Mouse (Mus musculus) CH12.LX (cell line): ENCODE measurements at regions not wholly inside any gene's neighbourhood (a gene's known extent, or its start where the extent isn't known, plus 50 kb on each side); places are given as distances from the start of the nearest gene placed in this dataset.

Experiments used
- DNase-seq: peaks from one replicate; pipeline ENCODE4 v3.0.0-alpha.2; 2013; ENCODE audit errors: extremely low read depth
- H3K27ac ChIP-seq: 2 replicates; pipeline ENCODE4 v1.5.1; 2012; ENCODE audit warnings: low read depth, mild to moderate bottlenecking, control low read depth, moderate library complexity; ENCODE audit not compliant: insufficient read depth
- H3K27me3 ChIP-seq: replicated peaks from 2 replicates; pipeline ENCODE3; 2012; ENCODE audit warnings: inconsistent platforms
- H3K36me3 ChIP-seq, 2 experiments: replicated peaks in 1 of 2; 2 replicates each; pipeline versions ENCODE3 to v1.6.1; 2012; ENCODE audit warnings: inconsistent platforms in 1 of 2, low read length in 1 of 2, mild to moderate bottlenecking in 1 of 2, mixed read lengths in 1 of 2, moderate library complexity in 1 of 2; ENCODE audit not compliant: control insufficient read depth in 1 of 2, insufficient read depth in 1 of 2
- H3K4me1 ChIP-seq, 2 experiments: 2 replicates each; pipeline ENCODE4 v1.6.1; 2012; ENCODE audit warnings: inconsistent platforms in 1 of 2, moderate library complexity in 1 of 2; ENCODE audit not compliant: insufficient read depth in 2 of 2, control insufficient read depth in 1 of 2
- H3K4me2 ChIP-seq: 2 replicates; pipeline ENCODE4 v1.6.1; 2012; ENCODE audit warnings: low read depth, mild to moderate bottlenecking, control low read depth; ENCODE audit not compliant: poor library complexity, insufficient read depth, severe bottlenecking
- H3K4me3 ChIP-seq, 3 experiments: fragments of 150-350 bp in 1 of 3; sonication (generic) in 1 of 3; replicated peaks in 1 of 3; 2 replicates each; pipeline versions ENCODE3 to v1.5.1; 2011 to 2012; ENCODE audit warnings: low read depth in 2 of 3, low read length in 2 of 3, mild to moderate bottlenecking in 2 of 3, moderate library complexity in 2 of 3, control low read depth in 1 of 3, improper control_type of control experiment in 1 of 3, inconsistent platforms in 1 of 3, mixed read lengths in 1 of 3; ENCODE audit not compliant: poor library complexity in 1 of 3
- H3K79me2 ChIP-seq: replicated peaks from 2 replicates; pipeline ENCODE4 v1.6.1; 2012; ENCODE audit warnings: mild to moderate bottlenecking, moderate library complexity; ENCODE audit not compliant: control insufficient read depth, poor library complexity, insufficient read depth, severe bottlenecking; ENCODE audit errors: extremely low read depth
- H3K9ac ChIP-seq: 2 replicates; pipeline ENCODE4 v1.6.1; 2012; ENCODE audit warnings: low read depth, mild to moderate bottlenecking, control low read depth, moderate library complexity; ENCODE audit not compliant: insufficient read depth
- H3K9me3 ChIP-seq: replicated peaks from 2 replicates; pipeline ENCODE3; 2012; ENCODE audit warnings: low read length, inconsistent platforms, mixed read lengths
- CHD2 ChIP-seq: IDR thresholded peaks from 2 replicates; pipeline ENCODE4 v1.6.1; 2011; ENCODE audit warnings: low read length, improper control_type of control experiment
- CTCF ChIP-seq, 2 experiments: IDR thresholded peaks in 1 of 2; conservative IDR thresholded peaks in 1 of 2; 2 replicates each; pipeline ENCODE4 v1.5.1; 2011 to 2012; ENCODE audit warnings: low read depth in 2 of 2, low read length in 2 of 2, improper control_type of control experiment in 1 of 2, inconsistent platforms in 1 of 2, mild to moderate bottlenecking in 1 of 2, moderate library complexity in 1 of 2
- ELF1 ChIP-seq: IDR thresholded peaks from 2 replicates; pipeline ENCODE4 v1.6.1; 2014; ENCODE audit warnings: low read depth, mild to moderate bottlenecking, inconsistent platforms, low read length, improper control_type of control experiment
- EP300 ChIP-seq: IDR thresholded peaks from 2 replicates; pipeline ENCODE4 v1.6.1; 2011; ENCODE audit warnings: low read length, improper control_type of control experiment
- ETS1 ChIP-seq: conservative IDR thresholded peaks from 2 replicates; pipeline ENCODE4 v1.6.1; 2012; ENCODE audit warnings: low read depth, mild to moderate bottlenecking, inconsistent platforms, low read length, improper control_type of control experiment, moderate library complexity
- IRF4 ChIP-seq: IDR thresholded peaks from 2 replicates; pipeline ENCODE4 v1.6.1; 2014; ENCODE audit warnings: low read depth, mild to moderate bottlenecking, inconsistent platforms, low read length, improper control_type of control experiment
- JUN ChIP-seq: IDR thresholded peaks from 2 replicates; pipeline ENCODE4 v1.6.1; 2011; ENCODE audit warnings: low read depth, mild to moderate bottlenecking, low read length, improper control_type of control experiment, moderate library complexity; ENCODE audit not compliant: insufficient read depth
- MAFK ChIP-seq: IDR thresholded peaks from 2 replicates; pipeline ENCODE4 v1.6.1; 2011; ENCODE audit warnings: low read length, improper control_type of control experiment; ENCODE audit not compliant: insufficient replicate concordance
- MAX ChIP-seq: IDR thresholded peaks from 2 replicates; pipeline ENCODE4 v1.6.1; 2011; ENCODE audit warnings: low read length, improper control_type of control experiment
- MEF2A ChIP-seq: IDR thresholded peaks from 2 replicates; pipeline ENCODE4 v1.6.1; 2014; ENCODE audit warnings: low read depth, mild to moderate bottlenecking, inconsistent platforms, low read length, improper control_type of control experiment, borderline replicate concordance
- MXI1 ChIP-seq: IDR thresholded peaks from 2 replicates; pipeline ENCODE4 v1.6.1; 2011; ENCODE audit warnings: mild to moderate bottlenecking, low read depth, low read length, improper control_type of control experiment
- NRF1 ChIP-seq: IDR thresholded peaks from 2 replicates; pipeline ENCODE4 v1.6.1; 2014; ENCODE audit warnings: low read depth, mild to moderate bottlenecking, inconsistent platforms, low read length, improper control_type of control experiment, moderate library complexity
- POLR2A ChIP-seq: IDR thresholded peaks from 2 replicates; pipeline ENCODE4 v1.6.1; 2011; ENCODE audit warnings: low read depth, mild to moderate bottlenecking, improper control_type of control experiment, low read length
- SIN3A ChIP-seq: IDR thresholded peaks from 2 replicates; pipeline ENCODE4 v1.6.1; 2012; ENCODE audit warnings: low read length, improper control_type of control experiment, inconsistent platforms
- SMC3 ChIP-seq: IDR thresholded peaks from 2 replicates; pipeline ENCODE4 v1.6.1; 2011; ENCODE audit warnings: low read depth, low read length, improper control_type of control experiment
- TBP ChIP-seq: conservative IDR thresholded peaks from 2 replicates; pipeline ENCODE4 v1.6.1; 2011; ENCODE audit warnings: low read depth, low read length, improper control_type of control experiment
- TCF12 ChIP-seq: IDR thresholded peaks from 2 replicates; pipeline ENCODE4 v1.6.1; 2014; ENCODE audit warnings: low read depth, mild to moderate bottlenecking, inconsistent platforms, low read length, improper control_type of control experiment
- UBTF ChIP-seq: IDR thresholded peaks from 2 replicates; pipeline ENCODE4 v1.6.1; 2012; ENCODE audit warnings: low read depth, mild to moderate bottlenecking, inconsistent platforms, low read length, improper control_type of control experiment, moderate library complexity
- USF2 ChIP-seq: conservative IDR thresholded peaks from 2 replicates; pipeline ENCODE4 v1.6.1; 2011; ENCODE audit warnings: low read depth, low read length, improper control_type of control experiment
- ZC3H11A ChIP-seq: IDR thresholded peaks from 2 replicates; pipeline ENCODE4 v1.6.1; 2012; ENCODE audit warnings: low read depth, mild to moderate bottlenecking, inconsistent platforms, low read length, improper control_type of control experiment
- ZMIZ1 ChIP-seq: IDR thresholded peaks from 2 replicates; pipeline ENCODE4 v1.6.1; 2012; ENCODE audit warnings: low read depth, mild to moderate bottlenecking, inconsistent platforms, low read length, improper control_type of control experiment
- ZNF384 ChIP-seq: IDR thresholded peaks from 2 replicates; pipeline ENCODE4 v1.6.1; 2012; ENCODE audit warnings: low read depth, low read length, improper control_type of control experiment, inconsistent platforms
- dilution Hi-C: fragments of 300-500 bp; cut with MboI; formaldehyde crosslinking; loops from 2 replicates; pipeline ENCODE4 v1.14.3; 2020; ENCODE audit warnings: low sequenced_read_pairs; ENCODE audit not compliant: extremely low pct_unique_long_range_greater_than_20kb, extremely low pct_ligation_motif_present
- in situ Hi-C: fragments of 300-500 bp; cut with MboI; formaldehyde crosslinking; loops from 3 replicates; pipeline ENCODE4 v1.14.3; 2019; ENCODE audit warnings: low sequenced_read_pairs, low pct_ligation_motif_present, low pct_unique_long_range_greater_than_20kb, mixed read lengths

GRCm38 (mm10) chr3:52822848-52823247, 194.2 kb downstream of the Cog6 start:
- in situ Hi-C loops (no loop called here), dilution Hi-C loops (no loop called here)
- no peak overlapping the region for H3K4me3 ChIP-seq
- no peaks in the 10 kb centered on the region for H3K9me3 ChIP-seq
- H3K4me1 ChIP-seq: no peaks in the 10 kb centered on the region
- no peak overlapping the region for H3K9ac ChIP-seq
- DNase-seq: no peak
- peaks cover 1% of the 10 kb centered on the region for H3K27me3 ChIP-seq
- H3K27ac ChIP-seq: no peak overlapping the region
- H3K79me2 ChIP-seq: no peaks in the 10 kb centered on the region
- no peak for TF ChIP-seq JUN
- TF ChIP-seq SMC3: no peak
- TF ChIP-seq SIN3A: no peak
- no peak for TF ChIP-seq ZMIZ1
- no peak for TF ChIP-seq MAFK
- no peak for TF ChIP-seq USF2
- no peak for TF ChIP-seq UBTF
- no peak for TF ChIP-seq ETS1
- TF ChIP-seq ZNF384: no peak
- TF ChIP-seq IRF4: no peak
- no peak for TF ChIP-seq CHD2
- TF ChIP-seq ZC3H11A: no peak
- no peak for TF ChIP-seq ELF1
- TF ChIP-seq MAX: no peak
- no peak for TF ChIP-seq TCF12
- no peak for TF ChIP-seq CTCF (conservative IDR thresholded peaks at IDR 0.05 in 1 of 2, IDR thresholded peaks at IDR 0.05 in 1 of 2; ENCODE audit: low read depth in 2 of 2, low read length in 2 of 2)
- TF ChIP-seq MEF2A: no peak
- no peaks in the 10 kb centered on the region for H3K36me3 ChIP-seq
- no peak overlapping the region for H3K4me2 ChIP-seq

DNA sequence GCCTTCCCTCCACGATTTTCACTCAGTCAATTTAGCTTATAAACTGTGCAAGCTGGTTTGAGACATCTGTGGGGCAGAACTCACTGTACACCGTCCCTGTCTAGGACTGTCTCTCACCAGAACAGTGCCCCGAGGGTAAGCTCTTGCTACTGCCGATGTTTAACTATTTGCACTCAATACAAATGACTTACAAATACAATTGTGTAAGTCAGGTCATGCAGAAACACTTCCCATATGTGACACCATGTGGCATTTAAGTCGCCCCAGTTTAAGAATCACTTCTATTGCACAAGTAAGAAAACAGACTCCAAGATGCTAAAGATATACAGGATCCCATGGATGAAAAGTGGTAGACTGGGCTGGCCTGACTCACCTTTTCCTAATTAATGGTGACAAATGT, 195.6 kb downstream of the Cog6 start:
- dilution Hi-C loops: no loop called here
- Histone ChIP-seq H3K9me3 (no peaks in the 10 kb centered on the region), H3K79me2 (no peaks in the 10 kb centered on the region), H3K4me2 (no peak overlapping the region), H3K27me3 (no peaks in the 10 kb centered on the region), H3K9ac (no peak overlapping the region), H3K4me3 (no peak overlapping the region), H3K27ac (no peak overlapping the region), H3K4me1 (no peaks in the 10 kb centered on the region), H3K36me3 (no peaks in the 10 kb centered on the region)
- TF ChIP-seq MXI1 (no peak), SMC3 (no peak), EP300 (no peak), POLR2A (no peak), USF2 (no peak), TCF12 (no peak), TBP (no peak), ZNF384 (no peak), ETS1 (no peak), ZMIZ1 (no peak), NRF1 (no peak)
- in situ Hi-C loops: no loop called here
- no peak for DNase-seq
